Mouse (Mus musculus) liver, postnatal 0 days (tissue): ENCODE results near the gene Stil.

Source experiments
- CTCF ChIP-seq: sonication (generic); IDR thresholded peaks from 2 replicates; pipeline ENCODE4 v1.5.1; 2016; ENCODE audit warnings: antibody characterized with exemption, low read depth
- EP300 ChIP-seq: IDR thresholded peaks from 2 replicates; pipeline ENCODE4 v1.6.1; 2016; ENCODE audit warnings: antibody characterized with exemption, low read depth, mild to moderate bottlenecking

DNA sequence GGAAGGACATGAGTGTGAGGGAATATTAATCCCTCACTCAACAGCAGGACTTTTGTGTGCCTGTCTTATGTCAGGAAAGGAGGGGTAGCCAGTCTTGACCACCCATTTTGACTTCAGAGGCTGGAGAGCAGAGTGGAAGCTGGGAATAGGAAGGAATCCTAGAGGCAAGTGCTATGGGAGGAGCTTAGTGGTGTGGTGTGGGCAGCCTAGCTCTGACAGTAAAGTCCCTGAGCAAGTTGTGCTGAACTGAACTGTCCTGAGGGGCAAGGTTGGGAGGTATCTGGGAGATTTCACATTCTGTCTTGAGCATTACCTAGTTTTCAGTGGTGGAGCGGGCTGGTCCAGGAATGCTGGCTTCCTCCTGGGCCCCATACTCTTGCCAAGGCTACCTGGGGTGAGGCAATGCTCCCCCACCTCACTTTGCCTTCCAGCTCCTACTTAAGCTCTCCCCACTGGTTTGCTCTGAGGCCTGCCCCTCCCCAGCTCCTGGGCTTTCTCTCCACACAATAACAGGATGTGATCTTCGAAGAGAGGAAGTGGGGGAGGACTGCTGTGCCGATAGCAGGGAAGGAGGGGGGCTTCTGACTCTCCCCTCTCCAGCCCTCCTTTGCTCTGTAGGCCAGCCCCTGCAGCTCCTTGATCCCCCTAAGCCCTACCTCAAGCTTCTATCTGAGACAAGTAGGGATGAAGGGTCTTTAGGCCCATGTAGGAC is 75.4 kb downstream of the Stil start:
- TF ChIP-seq CTCF (no peak), EP300 (no peak)
